Mouse (Mus musculus): ENCODE measurements around the gene Gm614.

The Gm614 gene

GRCm38 (mm10) chrX:101263892-101264291, at the start of gene Gm614:
Gene Gm614 (minus strand): TSS chrX:101263992.
- in situ Hi-C loops (cut with MboI; ENCODE audit: low sequenced_read_pairs) = no loop called here

DNA sequence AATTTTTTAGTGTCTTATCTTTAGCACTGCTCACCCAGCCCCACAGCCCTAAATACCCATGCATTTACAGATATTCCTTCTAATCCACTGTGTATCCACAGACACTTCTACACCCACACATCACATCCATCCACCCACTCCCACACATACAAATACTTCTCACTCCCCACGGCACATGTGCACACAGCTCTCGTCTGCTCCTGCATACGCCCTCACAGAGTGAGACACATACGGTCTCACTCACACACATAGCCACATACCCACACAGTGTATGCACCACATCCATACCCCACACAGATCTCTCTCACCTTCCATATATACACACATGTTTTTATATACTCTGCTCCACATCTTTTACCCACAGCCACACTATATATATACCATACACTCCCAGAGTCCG, 45.5 kb upstream of the Gm614 start:
- in situ Hi-C loops (cut with MboI; ENCODE audit: low sequenced_read_pairs) = no loop called here

- in situ Hi-C loops (cut with MboI; ENCODE audit: low sequenced_read_pairs) = no loop called here
Measured at GRCm38 (mm10) chrX:101304646-101305045, 40.9 kb upstream of the Gm614 start.

DNA sequence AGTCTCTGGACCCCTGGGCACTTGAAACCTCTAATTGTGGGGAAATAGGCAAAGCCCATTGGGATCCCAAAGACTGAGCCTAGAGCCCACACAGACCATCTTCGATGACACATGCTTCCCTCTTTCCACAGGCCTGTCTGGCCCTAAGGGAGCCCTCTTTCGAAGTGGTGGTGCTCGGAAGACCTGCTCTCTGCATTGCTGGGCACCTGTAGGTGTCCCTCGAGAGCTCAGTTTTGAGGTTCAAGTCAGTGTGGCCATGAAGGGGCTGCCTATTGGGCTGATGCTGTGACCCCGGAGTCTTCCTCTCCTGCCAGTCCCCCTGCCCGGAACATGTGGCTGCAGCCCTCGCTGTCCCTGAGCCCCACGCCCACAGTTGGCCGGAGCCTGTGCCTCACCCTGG, 37.9 kb upstream of the Gm614 start:
- in situ Hi-C loops (cut with MboI; ENCODE audit: low sequenced_read_pairs) = no loop called here

GRCm38 (mm10) chrX:101300427-101301030, 36.7 kb upstream of the Gm614 start:
- in situ Hi-C loops (cut with MboI; ENCODE audit: low sequenced_read_pairs) = no loop called here

GRCm38 (mm10) chrX:101299473-101300426, 36.0 kb upstream of the Gm614 start:
- in situ Hi-C loops (cut with MboI; ENCODE audit: low sequenced_read_pairs) = no loop called here

- in situ Hi-C loops (cut with MboI; ENCODE audit: low sequenced_read_pairs) = no loop called here
Measured at GRCm38 (mm10) chrX:101299055-101299454, 35.3 kb upstream of the Gm614 start, which contains the start of gene Nlgn3. Gene Nlgn3 (plus strand): TSS chrX:101299168.

DNA sequence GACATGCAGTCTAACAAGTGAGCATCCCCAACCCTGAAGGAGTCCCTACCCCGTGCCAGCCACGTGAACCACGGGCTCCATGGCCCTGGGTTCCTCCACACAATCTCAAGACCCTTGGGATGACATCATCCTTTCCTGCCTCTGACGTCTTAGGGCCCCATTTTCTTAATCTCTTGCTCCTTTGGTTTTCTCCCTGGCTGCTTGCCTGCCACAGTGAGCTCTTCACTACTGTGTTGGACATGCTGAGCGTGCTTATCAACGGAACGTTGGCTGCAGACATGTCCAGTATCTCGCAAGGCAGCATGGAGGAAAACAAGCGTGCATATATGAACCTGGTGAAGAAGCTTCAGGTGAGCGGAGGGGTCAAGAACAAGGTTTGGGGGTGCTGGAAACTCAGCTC, 26.3 kb upstream of the Gm614 start:
- in situ Hi-C loops (cut with MboI; ENCODE audit: low sequenced_read_pairs) = no loop called here

DNA sequence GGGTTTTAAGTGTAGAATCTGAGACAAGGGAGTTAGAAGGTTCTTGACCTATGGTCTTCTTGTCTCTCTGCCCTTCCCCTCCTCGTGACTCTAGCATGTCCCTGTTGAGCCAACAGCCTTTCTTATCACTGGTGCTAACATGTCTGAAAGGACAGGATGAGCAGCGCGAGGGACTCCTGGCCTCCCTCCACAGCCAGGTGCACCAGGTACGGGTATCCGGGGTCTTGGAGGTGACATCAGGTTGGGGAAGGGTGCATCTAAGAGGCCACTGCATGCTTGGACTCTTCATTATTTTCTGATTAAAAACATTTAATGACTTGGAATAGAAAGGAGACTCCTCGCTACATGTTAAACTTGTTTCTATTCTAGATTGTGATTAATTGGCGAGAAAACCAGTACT, 25.2 kb upstream of the Gm614 start:
- in situ Hi-C loops (cut with MboI; ENCODE audit: low sequenced_read_pairs) = no loop called here

DNA sequence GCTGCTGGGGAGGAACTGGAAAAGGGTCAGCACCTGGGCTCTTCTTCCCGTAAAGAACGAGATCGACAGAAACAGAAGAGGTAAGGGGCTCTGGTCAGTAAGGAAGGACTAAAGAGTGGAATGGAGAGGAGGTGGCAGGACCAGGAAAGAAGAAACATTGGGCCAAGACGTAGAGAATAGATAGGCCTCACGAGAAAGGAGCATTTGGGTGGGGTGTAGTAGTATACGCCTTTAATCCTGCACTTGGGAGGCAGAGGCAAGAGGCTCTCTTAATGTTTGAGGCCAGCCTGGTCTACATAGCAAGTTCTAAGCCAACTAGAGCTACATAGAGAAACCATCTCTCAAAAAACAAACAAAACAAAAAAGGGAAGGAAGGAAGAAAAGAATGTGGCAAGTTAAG, 24.6 kb upstream of the Gm614 start:
- in situ Hi-C loops (cut with MboI; ENCODE audit: low sequenced_read_pairs) = no loop called here

- in situ Hi-C loops (cut with MboI; ENCODE audit: low sequenced_read_pairs) = no loop called here
Measured at GRCm38 (mm10) chrX:101287543-101287942, 23.8 kb upstream of the Gm614 start.

DNA sequence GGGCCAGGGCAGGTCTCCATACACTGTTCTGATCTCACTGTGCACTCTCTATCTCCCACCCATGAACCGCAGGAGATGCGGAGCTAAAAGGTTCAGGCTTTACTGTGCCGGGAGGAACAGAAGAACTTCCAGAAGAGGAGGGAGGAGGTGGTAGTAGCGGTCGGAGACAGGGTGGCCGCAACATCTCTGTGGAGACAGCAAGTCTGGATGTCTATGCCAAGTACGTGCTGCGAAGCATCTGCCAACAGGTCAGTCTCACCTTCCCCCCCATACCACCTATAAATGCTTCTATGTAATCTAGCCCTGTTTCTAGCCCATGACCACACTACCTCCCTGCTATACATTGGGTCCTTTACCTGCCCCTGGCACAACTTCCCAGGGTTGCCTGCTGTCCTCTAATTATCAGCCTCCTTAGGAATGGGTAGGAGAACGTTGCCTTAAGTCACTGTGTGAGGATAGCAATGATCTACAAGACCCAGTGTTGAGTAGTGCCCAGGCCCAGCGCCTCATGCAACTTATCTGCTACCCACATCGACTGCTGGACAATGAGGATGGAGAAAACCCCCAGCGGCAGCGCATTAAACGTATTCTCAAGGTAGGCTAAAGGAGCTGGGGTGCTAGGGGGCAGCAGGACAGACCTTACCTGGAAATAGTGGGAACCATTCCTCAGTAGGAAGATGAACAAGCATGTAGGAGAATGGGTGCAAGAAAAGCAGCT, 22.3 kb upstream of the Gm614 start:
- in situ Hi-C loops (cut with MboI; ENCODE audit: low sequenced_read_pairs) = no loop called here

- in situ Hi-C loops (cut with MboI; ENCODE audit: low sequenced_read_pairs) = no loop called here
Measured at GRCm38 (mm10) chrX:101285534-101285933, 21.7 kb upstream of the Gm614 start.

- in situ Hi-C loops (cut with MboI; ENCODE audit: low sequenced_read_pairs) = no loop called here
Measured at GRCm38 (mm10) chrX:101282813-101283212, 19.0 kb upstream of the Gm614 start.

GRCm38 (mm10) chrX:101273875-101274738, 10.3 kb upstream of the Gm614 start, which contains the start of gene Med12:
Gene Med12 (plus strand): TSS chrX:101274030.
- in situ Hi-C loops (cut with MboI; ENCODE audit: low sequenced_read_pairs) = no loop called here

DNA sequence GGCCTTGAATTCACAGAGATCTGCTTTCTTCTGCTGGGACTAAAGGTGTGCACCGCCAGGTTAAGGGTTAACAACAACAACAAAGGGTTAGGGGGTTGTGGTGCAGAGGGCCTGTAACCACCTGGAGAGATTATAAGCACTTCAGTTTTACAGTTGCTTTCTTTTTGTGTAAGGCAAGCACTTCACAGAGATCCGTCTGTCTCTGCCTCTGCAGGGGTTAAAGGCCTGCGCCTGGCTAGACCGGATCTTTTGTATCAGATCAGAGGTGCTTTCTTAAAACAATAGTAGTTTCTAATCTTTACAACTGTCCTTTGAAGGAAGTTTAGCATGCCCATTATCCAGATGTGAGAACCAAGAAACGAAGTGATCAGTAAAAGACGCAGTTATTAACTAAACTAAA, 9.6 kb upstream of the Gm614 start:
- in situ Hi-C loops (cut with MboI; ENCODE audit: low sequenced_read_pairs) = no loop called here

DNA sequence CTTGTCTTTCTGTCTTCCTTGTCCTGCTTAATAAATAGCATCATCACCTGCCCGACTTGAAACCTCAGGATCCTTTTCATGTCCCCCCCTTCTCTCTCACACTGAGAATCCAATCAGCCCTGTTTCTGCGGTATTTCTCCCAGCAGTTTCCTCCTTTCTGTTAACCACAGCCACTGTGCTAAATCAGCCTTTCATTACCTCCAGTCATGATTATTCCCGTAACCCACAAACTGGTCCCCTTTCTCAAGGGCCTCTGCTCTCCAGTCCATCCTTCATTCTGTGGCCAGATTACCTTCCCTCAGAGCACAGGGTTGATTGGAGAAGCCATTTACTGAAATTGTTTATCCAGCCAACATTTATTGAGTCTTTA, 4.9 kb upstream of the Gm614 start, which contains the start of gene Gm20489:
TSS of gene Gm20489 (minus strand) at position 269 of the 370 bp plus-strand sequence.
- in situ Hi-C loops (cut with MboI; ENCODE audit: low sequenced_read_pairs) = no loop called here

- in situ Hi-C loops (cut with MboI; ENCODE audit: low sequenced_read_pairs) = no loop called here
Measured at GRCm38 (mm10) chrX:101268025-101268754, 4.4 kb upstream of the Gm614 start, which contains the start of gene Il2rg. Gene Il2rg (minus strand): TSS chrX:101268255.

GRCm38 (mm10) chrX:101266631-101267030, 2.8 kb upstream of the Gm614 start:
- in situ Hi-C loops (cut with MboI; ENCODE audit: low sequenced_read_pairs) = no loop called here
